Mouse (Mus musculus) E14TG2a.4 (cell line): ENCODE data around the gene Col25a1.

Experiments used
- H3K27me3 ChIP-seq: 2 replicates; pipeline ENCODE4 v1.6.1; 2014; ENCODE audit warnings: low read length, control low read depth; ENCODE audit not compliant: insufficient read depth
- H3K36me3 ChIP-seq: 2 replicates; pipeline ENCODE4 v1.6.1; 2014; ENCODE audit warnings: low read length, control low read depth; ENCODE audit not compliant: insufficient read depth
- H3K4me1 ChIP-seq: replicated peaks from 2 replicates; pipeline ENCODE4 v1.6.1; 2014; ENCODE audit warnings: low read depth, low read length, control low read depth
- H3K4me3 ChIP-seq: replicated peaks from 2 replicates; pipeline ENCODE4 v1.5.1; 2014; ENCODE audit warnings: mild to moderate bottlenecking, low read length
- H3K9me3 ChIP-seq: 2 replicates; pipeline ENCODE4 v1.6.1; 2014; ENCODE audit warnings: low read length, control low read depth
- CTCF ChIP-seq: conservative IDR thresholded peaks from 2 replicates; pipeline ENCODE4 v1.5.1; 2014; ENCODE audit warnings: low read length
- NANOG ChIP-seq: IDR thresholded peaks from 2 replicates; pipeline ENCODE4 v1.6.1; 2014; ENCODE audit warnings: borderline replicate concordance, low read length, mixed read lengths
- POU5F1 ChIP-seq: IDR thresholded peaks from 2 replicates; pipeline ENCODE4 v1.6.1; 2014; ENCODE audit warnings: low read length, borderline replicate concordance

The Col25a1 gene

GRCm38 (mm10) chr3:130565586-130565985 lies 434.3 kb downstream of the Col25a1 start:
- Histone ChIP-seq H3K9me3 (no peaks in the 10 kb centered on the region), H3K4me1 (no peaks in the 10 kb centered on the region), H3K36me3 (no peaks in the 10 kb centered on the region), H3K27me3 (no peaks in the 10 kb centered on the region), H3K4me3 (no peak overlapping the region)
- TF ChIP-seq NANOG: no peak

- H3K27me3 ChIP-seq: no peaks in the 10 kb centered on the region
- H3K9me3 ChIP-seq: no peaks in the 10 kb centered on the region
- no peaks in the 10 kb centered on the region for H3K4me1 ChIP-seq
- no peaks in the 10 kb centered on the region for H3K36me3 ChIP-seq
- no peak overlapping the region for H3K4me3 ChIP-seq
- TF ChIP-seq POU5F1 (no peak), NANOG (no peak), CTCF (no peak)
Observed at GRCm38 (mm10) chr3:130568331-130569095, 437.2 kb downstream of the Col25a1 start.

- H3K4me1 ChIP-seq: no peaks in the 10 kb centered on the region
- peaks cover 5% of the 10 kb centered on the region for H3K27me3 ChIP-seq
- TF ChIP-seq CTCF: peak; percentile 56
- no peak for TF ChIP-seq POU5F1
- no peak for TF ChIP-seq NANOG
- no peaks in the 10 kb centered on the region for H3K36me3 ChIP-seq
- H3K4me3 ChIP-seq: no peak overlapping the region
- no peaks in the 10 kb centered on the region for H3K9me3 ChIP-seq
Observed at GRCm38 (mm10) chr3:130573243-130573642, 441.9 kb downstream of the Col25a1 start.

GRCm38 (mm10) chr3:130574652-130575051 lies 443.4 kb downstream of the Col25a1 start:
- Histone ChIP-seq H3K27me3 (peaks cover 12% of the 10 kb centered on the region), H3K9me3 (no peaks in the 10 kb centered on the region), H3K36me3 (no peaks in the 10 kb centered on the region), H3K4me3 (no peak overlapping the region), H3K4me1 (peaks cover 3% of the 10 kb centered on the region; the same call in 1 of the 2 replicates)
- no peak for TF ChIP-seq NANOG
- TF ChIP-seq CTCF: peak; percentile 81
- TF ChIP-seq POU5F1: no peak

GRCm38 (mm10) chr3:130576683-130577082 lies 445.4 kb downstream of the Col25a1 start:
- H3K27me3 ChIP-seq: peaks cover 22% of the 10 kb centered on the region
- TF ChIP-seq CTCF (peak; percentile 89), NANOG (no peak)
- peaks cover 4% of the 10 kb centered on the region; the same call in 1 of the 2 replicates for H3K4me1 ChIP-seq
- no peaks in the 10 kb centered on the region for H3K36me3 ChIP-seq
- no peak overlapping the region for H3K4me3 ChIP-seq
- H3K9me3 ChIP-seq: no peaks in the 10 kb centered on the region

GRCm38 (mm10) chr3:130579501-130579900 lies 448.2 kb downstream of the Col25a1 start:
- TF ChIP-seq POU5F1: no peak
- no peak for TF ChIP-seq NANOG
- TF ChIP-seq CTCF: no peak
- Histone ChIP-seq H3K4me1 (peaks cover 4% of the 10 kb centered on the region; the same call in 1 of the 2 replicates), H3K36me3 (no peaks in the 10 kb centered on the region), H3K27me3 (peaks cover 22% of the 10 kb centered on the region), H3K4me3 (no peak overlapping the region), H3K9me3 (no peaks in the 10 kb centered on the region)

GRCm38 (mm10) chr3:130581577-130581976 lies 450.3 kb downstream of the Col25a1 start:
- Histone ChIP-seq H3K4me1 (peaks cover 4% of the 10 kb centered on the region; the same call in 1 of the 2 replicates), H3K4me3 (no peak overlapping the region), H3K9me3 (no peaks in the 10 kb centered on the region), H3K36me3 (no peaks in the 10 kb centered on the region), H3K27me3 (peaks cover 17% of the 10 kb centered on the region)
- TF ChIP-seq NANOG: no peak
- no peak for TF ChIP-seq CTCF
- no peak for TF ChIP-seq POU5F1

- TF ChIP-seq NANOG (no peak), CTCF (no peak), POU5F1 (no peak)
- H3K36me3 ChIP-seq: no peaks in the 10 kb centered on the region
- peaks cover 17% of the 10 kb centered on the region for H3K27me3 ChIP-seq
Observed at GRCm38 (mm10) chr3:130582903-130583664, 451.8 kb downstream of the Col25a1 start.

More at GRCm38 (mm10) chr3:130582903-130583664, 451.8 kb downstream of the Col25a1 start:
- H3K9me3 ChIP-seq: no peaks in the 10 kb centered on the region
- no peak overlapping the region for H3K4me3 ChIP-seq
- H3K4me1 ChIP-seq: peaks cover 4% of the 10 kb centered on the region; the same call in 1 of the 2 replicates
